Mouse (Mus musculus): ENCODE measurements around the gene Coq4. TPM values are rescaled to one million over a fixed set of nuclear protein-coding genes. Genes with fewer than 3 reads are reported as not detected.

Gene Coq4
- polyA plus RNA-seq, 1 experiment from 2014 or later, result 29.7 TPM

- 20% methylated on average over 6 of the region's 6 CpGs for WGBS
- Histone ChIP-seq H3K4me2 (replicated peaks) (peak overlapping the region; percentile 85), H3K27me3 (no peaks in the 10 kb centered on the region), H3K4me1 (peaks cover 14% of the 10 kb centered on the region), H3K9me3 (no peaks in the 10 kb centered on the region), H3K4me3 (peak overlapping the region; percentile 89), H3K36me3 (peaks cover 43% of the 10 kb centered on the region), H3K9ac (peak overlapping the region; percentile 88), H3K27ac (no peak overlapping the region)
- no peak for ATAC-seq (ENCODE audit: low FRiP score, low read depth)
Measured at GRCm38 (mm10) chr2:29803400-29803831, 16.1 kb downstream of the Coq4 start.

GRCm38 (mm10) chr2:29815678-29816371 is 28.5 kb downstream of the Coq4 start:
- Histone ChIP-seq H3K27ac (no peak overlapping the region), H3K9ac (no peak overlapping the region), H3K4me1 (peaks cover 8% of the 10 kb centered on the region; the same call in 1 of the 2 replicates), H3K27me3 (no peaks in the 10 kb centered on the region), H3K36me3 (peaks cover 62% of the 10 kb centered on the region), H3K4me2 (replicated peaks) (no peak overlapping the region), H3K9me3 (no peaks in the 10 kb centered on the region), H3K4me3 (no peak overlapping the region)
- 78% methylated on average over 11 of the region's 11 CpGs for WGBS
- no peak for ATAC-seq (ENCODE audit: low FRiP score, low read depth)

GRCm38 (mm10) chr2:29817426-29818232 is 30.3 kb downstream of the Coq4 start:
- no peak overlapping the region for H3K9ac ChIP-seq
- no peaks in the 10 kb centered on the region for H3K27me3 ChIP-seq
- WGBS, result 34% methylated on average over 8 of the region's 8 CpGs
- no peaks in the 10 kb centered on the region for H3K9me3 ChIP-seq
- peaks cover 11% of the 10 kb centered on the region; the same call in 1 of the 2 replicates for H3K4me1 ChIP-seq
- peak overlapping the region; percentile 42 for H3K4me2 ChIP-seq (replicated peaks)
- ATAC-seq (ENCODE audit: low FRiP score, low read depth), result peak; percentile 80
- H3K4me3 ChIP-seq, result no peak overlapping the region
- H3K36me3 ChIP-seq, result peaks cover 44% of the 10 kb centered on the region
- H3K27ac ChIP-seq, result no peak overlapping the region

- Histone ChIP-seq H3K27ac (no peak overlapping the region), H3K9ac (no peak overlapping the region), H3K4me2 (replicated peaks) (peak overlapping the region; percentile 83; the same call in 1 of the 2 replicates), H3K9me3 (no peaks in the 10 kb centered on the region), H3K36me3 (peaks cover 27% of the 10 kb centered on the region), H3K4me1 (peaks cover 11% of the 10 kb centered on the region; the same call in 1 of the 2 replicates), H3K27me3 (no peaks in the 10 kb centered on the region), H3K4me3 (no peak overlapping the region)
- ATAC-seq (ENCODE audit: low FRiP score, low read depth), result no peak
- WGBS, result 17% methylated on average over 2 of the region's 2 CpGs
Measured at GRCm38 (mm10) chr2:29819363-29819762, 32.1 kb downstream of the Coq4 start.

- Histone ChIP-seq H3K4me2 (replicated peaks) (peak within 1 kb of the TSS; percentile 83), H3K4me1 (peaks cover 11% of the 10 kb centered on the region; the same call in 1 of the 2 replicates), H3K36me3 (peaks cover 18% of the 10 kb centered on the region), H3K27me3 (no peaks in the 10 kb centered on the region), H3K4me3 (peak within 1 kb of the TSS; percentile 48), H3K9me3 (no peaks in the 10 kb centered on the region), H3K27ac (peak within 1 kb of the TSS; percentile 87), H3K9ac (peak within 1 kb of the TSS; percentile 80)
- WGBS, result 1% methylated on average over 35 of the region's 35 CpGs
- ATAC-seq (ENCODE audit: low FRiP score, low read depth), result peak; percentile 76
Measured at GRCm38 (mm10) chr2:29820025-29820817, 32.9 kb downstream of the Coq4 start, which contains the start of gene Urm1. Gene Urm1, plus strand, starts transcription at chr2:29820075.

- Histone ChIP-seq H3K9ac (peak overlapping the region; percentile 80), H3K27me3 (no peaks in the 10 kb centered on the region), H3K4me1 (peaks cover 17% of the 10 kb centered on the region), H3K27ac (peak overlapping the region; percentile 90), H3K4me2 (replicated peaks) (peak overlapping the region; percentile 68), H3K36me3 (no peaks in the 10 kb centered on the region; the same call in 1 of the 2 replicates), H3K9me3 (no peaks in the 10 kb centered on the region), H3K4me3 (peak overlapping the region; percentile 96)
- WGBS, result 11% methylated on average over 11 of the region's 11 CpGs
- no peak for ATAC-seq (ENCODE audit: low FRiP score, low read depth)
Measured at GRCm38 (mm10) chr2:29826318-29826925, 39.1 kb downstream of the Coq4 start.

GRCm38 (mm10) chr2:29826926-29827708 is 39.8 kb downstream of the Coq4 start:
- Histone ChIP-seq H3K9me3 (no peaks in the 10 kb centered on the region), H3K27me3 (no peaks in the 10 kb centered on the region), H3K27ac (peak overlapping the region; percentile 90), H3K9ac (peak overlapping the region; percentile 85), H3K4me2 (replicated peaks) (peak overlapping the region; percentile 88), H3K4me1 (peaks cover 17% of the 10 kb centered on the region), H3K36me3 (no peaks in the 10 kb centered on the region; the same call in 1 of the 2 replicates), H3K4me3 (peak overlapping the region; percentile 96)
- ATAC-seq (ENCODE audit: low FRiP score, low read depth), result peak; percentile 98
- WGBS, result under 1% methylated on average over 48 of the region's 48 CpGs

GRCm38 (mm10) chr2:29827709-29828024 is 40.4 kb downstream of the Coq4 start:
- no peaks in the 10 kb centered on the region for H3K27me3 ChIP-seq
- peak overlapping the region; percentile 85 for H3K9ac ChIP-seq
- no peak overlapping the region for H3K27ac ChIP-seq
- H3K4me2 ChIP-seq (replicated peaks), result peak overlapping the region; percentile 88
- 2% methylated on average over 12 of the region's 12 CpGs for WGBS
- peak overlapping the region; percentile 96 for H3K4me3 ChIP-seq
- H3K9me3 ChIP-seq, result no peaks in the 10 kb centered on the region
- peaks cover 3% of the 10 kb centered on the region for H3K36me3 ChIP-seq
- peaks cover 17% of the 10 kb centered on the region for H3K4me1 ChIP-seq
- no peak; the same call in 1 of the 2 replicates for ATAC-seq (ENCODE audit: low FRiP score, low read depth)

GRCm38 (mm10) chr2:29831106-29831505 is 43.8 kb downstream of the Coq4 start:
- Histone ChIP-seq H3K4me1 (peaks cover 15% of the 10 kb centered on the region), H3K4me3 (no peak overlapping the region), H3K27ac (no peak overlapping the region), H3K4me2 (replicated peaks) (no peak overlapping the region), H3K27me3 (no peaks in the 10 kb centered on the region), H3K9me3 (no peaks in the 10 kb centered on the region), H3K9ac (no peak overlapping the region), H3K36me3 (peaks cover 35% of the 10 kb centered on the region)
- 90% methylated on average over 4 of the region's 4 CpGs for WGBS
- ATAC-seq (ENCODE audit: low FRiP score, low read depth), result no peak

GRCm38 (mm10) chr2:29833796-29834195 is 46.5 kb downstream of the Coq4 start:
- H3K4me2 ChIP-seq (replicated peaks), result no peak overlapping the region
- no peaks in the 10 kb centered on the region for H3K27me3 ChIP-seq
- no peak overlapping the region for H3K4me3 ChIP-seq
- H3K9ac ChIP-seq, result no peak overlapping the region
- ATAC-seq (ENCODE audit: low FRiP score, low read depth), result no peak
- no peak overlapping the region for H3K27ac ChIP-seq
- H3K36me3 ChIP-seq, result peaks cover 58% of the 10 kb centered on the region
- no peaks in the 10 kb centered on the region for H3K9me3 ChIP-seq
- WGBS, result over 99% methylated on average over 5 of the region's 5 CpGs
- peaks cover under 1% of the 10 kb centered on the region; the same call in 1 of the 2 replicates for H3K4me1 ChIP-seq

- Histone ChIP-seq H3K4me3 (no peak overlapping the region), H3K9me3 (no peaks in the 10 kb centered on the region), H3K27me3 (no peaks in the 10 kb centered on the region), H3K4me1 (no peaks in the 10 kb centered on the region), H3K27ac (no peak overlapping the region), H3K4me2 (replicated peaks) (no peak overlapping the region), H3K9ac (no peak overlapping the region), H3K36me3 (peaks cover 70% of the 10 kb centered on the region)
- 68% methylated on average over 2 of the region's 2 CpGs for WGBS
- ATAC-seq (ENCODE audit: low FRiP score, low read depth), result no peak
Measured at GRCm38 (mm10) chr2:29835391-29835899, 48.2 kb downstream of the Coq4 start.
